Mouse (Mus musculus) lung, adult 2 months (tissue): Measurements from ENCODE around the gene Mipol1. TPM values are rescaled to one million over a fixed set of nuclear protein-coding genes. Genes with fewer than 3 reads are reported as not detected.

Experiments used
- DNase-seq: peaks from one replicate; pipeline ENCODE4 v3.0.0; 2022
- H3K4me1 ChIP-seq: fragments of 200-500 bp; 2 replicates; pipeline ENCODE4 v1.6.1; 2011; ENCODE audit warnings: low read length; ENCODE audit not compliant: control insufficient read depth, insufficient read depth
- H3K4me3 ChIP-seq: fragments of 200-500 bp; replicated peaks from 2 replicates; pipeline ENCODE3; 2011; ENCODE audit warnings: low read depth, mild to moderate bottlenecking, control low read depth, low read length; ENCODE audit errors: extremely low read depth
- CTCF ChIP-seq: fragments of 200-500 bp; IDR thresholded peaks from 2 replicates; pipeline ENCODE4 v1.5.1; 2011; ENCODE audit warnings: mild to moderate bottlenecking, low read length, control low read depth; ENCODE audit not compliant: insufficient read depth
- POLR2A ChIP-seq: fragments of 200-500 bp; IDR thresholded peaks from 2 replicates; pipeline ENCODE4 v1.6.1; 2011; ENCODE audit warnings: low read depth, mild to moderate bottlenecking, control low read depth, low read length, borderline replicate concordance; ENCODE audit errors: extremely low read depth
- WGBS: fragments of 180-500 bp; shearing (Covaris S2); methylation state at CpG from one replicate; pipeline ENCODE4 v1.1.7; 2018; 5-methylcytosine and 5-hydroxymethylcytosine counted together
- polyA plus RNA-seq: library from polyadenylated mRNA; depleted of rRNA; stranded (reverse); fragments of >200 nt; gene quantifications from 2 replicates; pipeline ENCODE4 v1.2.3, GENCODE M21; 2012

Gene Mipol1
- polyA plus RNA-seq, 1 experiment = 1.9 TPM

DNA sequence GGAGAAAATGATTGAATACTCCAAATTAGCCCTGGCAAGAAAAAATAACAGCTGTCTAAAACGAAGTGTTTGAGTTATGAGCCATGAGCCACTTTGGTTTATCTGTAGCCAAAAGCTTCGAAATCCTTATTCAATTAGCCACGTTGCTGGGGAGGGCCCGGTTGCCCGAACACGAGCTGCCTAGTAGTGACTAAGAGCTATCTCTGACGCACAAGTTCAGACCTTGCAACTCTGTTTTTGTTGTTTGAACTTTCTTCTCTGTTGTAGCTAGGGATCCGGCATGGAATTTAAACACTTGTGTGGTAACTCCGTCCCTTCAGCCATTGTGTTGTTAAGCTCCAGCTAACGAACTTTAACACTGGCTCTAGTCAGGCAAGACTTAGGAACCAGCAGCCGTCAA lies 278.7 kb downstream of the Mipol1 start:
- DNase-seq = no peak
- Histone ChIP-seq H3K4me1 (no peaks in the 10 kb centered on the region), H3K4me3 (no peak overlapping the region)
- 48% methylated on average over 11 of the region's 11 CpGs for WGBS
- TF ChIP-seq POLR2A = no peak
- TF ChIP-seq CTCF = no peak

DNA sequence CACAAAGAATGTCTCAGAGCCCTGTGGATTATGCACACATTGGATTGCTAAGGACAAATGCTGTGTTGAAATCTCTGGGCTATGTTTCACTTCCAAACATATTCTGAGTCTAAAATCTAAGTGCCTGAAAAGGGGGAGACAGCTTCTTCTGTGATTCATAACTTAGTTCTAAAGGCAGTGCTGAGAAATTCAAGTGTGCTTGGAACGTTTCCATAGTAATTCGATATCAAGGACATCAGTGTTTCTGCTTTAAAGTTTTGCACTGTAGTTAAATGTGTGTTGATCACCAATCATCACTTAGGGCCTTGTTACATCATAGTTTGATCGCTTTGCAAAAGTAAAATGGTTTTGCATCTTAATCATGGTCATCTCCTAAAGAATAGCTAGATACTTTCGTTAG lies 279.5 kb downstream of the Mipol1 start:
- DNase-seq = no peak
- Histone ChIP-seq H3K4me3 (no peak overlapping the region), H3K4me1 (no peaks in the 10 kb centered on the region)
- no peak for TF ChIP-seq POLR2A
- TF ChIP-seq CTCF = no peak
- WGBS = 53% methylated on average over 4 of the region's 4 CpGs

DNA sequence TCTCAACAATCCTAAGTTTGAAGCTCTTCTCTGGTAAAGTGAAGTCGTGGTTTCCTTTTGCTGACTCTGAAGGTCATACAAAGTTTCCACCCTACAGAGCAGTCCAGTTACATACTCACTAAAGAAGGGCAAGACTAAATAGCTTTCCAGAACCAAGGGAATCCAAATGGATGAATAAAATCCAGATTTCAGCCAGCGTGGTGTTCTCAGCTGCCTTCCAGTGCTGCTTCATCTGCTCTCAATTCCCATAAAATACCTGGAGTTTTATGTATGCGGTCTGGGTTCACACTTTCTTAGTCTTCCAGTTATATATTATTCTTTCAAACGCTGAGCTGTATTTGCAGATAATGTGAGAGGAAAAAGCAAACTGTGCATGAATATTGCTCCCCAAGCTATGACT lies 280.9 kb downstream of the Mipol1 start:
- no peaks in the 10 kb centered on the region for H3K4me1 ChIP-seq
- DNase-seq = no peak
- 83% methylated on average over 4 of the region's 4 CpGs for WGBS
- TF ChIP-seq CTCF (no peak), POLR2A (no peak)
- H3K4me3 ChIP-seq = no peak overlapping the region

GRCm38 (mm10) chr12:57511560-57511959 lies 281.3 kb downstream of the Mipol1 start:
- no peaks in the 10 kb centered on the region for H3K4me1 ChIP-seq
- no peak for TF ChIP-seq POLR2A
- TF ChIP-seq CTCF = no peak
- H3K4me3 ChIP-seq = no peak overlapping the region
- 71% methylated on average over 5 of the region's 5 CpGs for WGBS
- DNase-seq = no peak

- TF ChIP-seq CTCF = no peak
- TF ChIP-seq POLR2A = no peak
- no peak for DNase-seq
- H3K4me1 ChIP-seq = no peaks in the 10 kb centered on the region
- 37% methylated on average over 1 of the region's 1 CpGs for whole genome bisulfite sequencing
- no peak overlapping the region for H3K4me3 ChIP-seq
These were observed 284.3 kb downstream of the Mipol1 start for GRCm38 (mm10) chr12:57514552-57514951.

DNA sequence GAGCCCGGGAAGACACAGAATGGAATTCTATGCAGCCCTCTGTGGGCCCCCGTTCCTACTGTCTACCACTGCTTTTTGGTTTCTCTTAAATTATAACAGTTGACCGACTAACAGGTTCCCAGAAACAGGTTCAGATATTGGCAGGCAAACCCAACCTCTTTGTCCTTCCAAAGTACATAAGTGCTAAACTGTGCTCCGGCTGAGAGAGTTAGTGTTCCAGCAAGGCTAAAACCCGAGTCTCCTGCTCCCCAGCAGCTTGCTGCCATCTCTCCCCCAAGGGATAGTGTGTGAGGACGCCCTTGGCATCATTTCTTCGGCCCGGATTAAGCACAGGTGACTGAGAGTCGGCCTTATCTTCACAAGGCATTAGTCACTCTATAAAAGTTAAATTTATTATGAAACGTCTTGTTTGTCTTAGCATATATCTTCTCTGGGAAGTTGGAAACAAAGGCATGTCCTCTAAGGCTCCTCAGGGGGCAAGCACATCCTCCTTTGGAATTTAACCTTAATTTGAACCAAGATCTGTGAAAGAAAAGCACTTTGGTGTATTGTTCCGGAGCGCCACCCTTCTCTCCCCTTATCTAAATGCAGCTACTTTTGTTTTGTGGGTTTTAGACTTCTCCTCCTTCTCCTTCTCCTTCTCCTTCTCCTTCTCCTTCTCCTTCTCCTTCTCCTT lies 285.6 kb downstream of the Mipol1 start:
- Histone ChIP-seq H3K4me3 (no peak overlapping the region), H3K4me1 (no peaks in the 10 kb centered on the region)
- DNase-seq = no peak
- 46% methylated on average over 12 of the region's 12 CpGs for WGBS
- TF ChIP-seq POLR2A (no peak), CTCF (no peak)

DNA sequence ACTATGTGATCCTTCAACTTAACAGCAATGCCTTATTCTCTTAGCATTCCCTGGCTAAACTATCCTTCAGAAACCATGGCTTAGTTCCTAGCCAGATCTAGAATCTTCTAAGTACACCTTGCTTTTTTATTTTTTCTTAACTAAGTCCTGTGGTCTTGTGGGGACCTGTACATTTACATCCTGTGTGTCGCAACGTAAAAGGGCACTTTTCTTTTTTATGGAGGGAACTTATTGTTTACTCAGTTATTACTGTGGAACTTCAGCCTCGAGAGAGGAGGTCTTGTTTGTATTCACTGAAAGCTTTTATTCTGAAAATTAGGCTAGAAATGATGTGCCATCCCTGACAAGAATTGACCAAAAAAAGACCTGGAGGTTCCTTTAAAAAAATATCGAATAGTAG lies 298.1 kb downstream of the Mipol1 start:
- H3K4me3 ChIP-seq = no peak overlapping the region
- TF ChIP-seq CTCF (no peak), POLR2A (no peak)
- no peak for DNase-seq
- WGBS = 41% methylated on average over 4 of the region's 4 CpGs
- no peaks in the 10 kb centered on the region for H3K4me1 ChIP-seq

DNA sequence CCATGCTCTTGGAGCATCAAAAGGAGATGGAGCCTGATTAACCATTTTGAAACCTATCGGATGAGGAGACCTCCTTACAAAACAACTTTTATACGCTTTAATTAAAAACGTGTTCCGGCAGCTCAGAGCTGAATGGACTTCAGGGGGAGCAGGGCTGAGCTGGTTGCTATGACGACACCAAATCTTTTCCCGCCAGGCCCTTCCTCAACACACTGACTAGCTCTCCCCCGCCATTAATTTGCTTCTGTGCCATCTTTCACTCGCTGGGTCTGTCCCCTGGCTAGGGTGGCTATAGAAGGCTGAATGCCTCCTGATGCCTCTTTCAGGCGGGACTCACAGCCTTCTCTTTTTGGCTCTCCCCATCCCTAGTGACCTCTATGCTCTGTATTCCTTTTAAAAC lies 300.2 kb downstream of the Mipol1 start:
- 41% methylated on average over 9 of the region's 9 CpGs for WGBS
- no peak for DNase-seq
- Histone ChIP-seq H3K4me3 (no peak overlapping the region), H3K4me1 (no peaks in the 10 kb centered on the region)
- no peak for TF ChIP-seq CTCF
- no peak for TF ChIP-seq POLR2A

- Histone ChIP-seq H3K4me1 (peaks cover 3% of the 10 kb centered on the region; the same call in 1 of the 2 replicates), H3K4me3 (no peak overlapping the region)
- no peak for TF ChIP-seq POLR2A
- TF ChIP-seq CTCF = no peak
- peak; percentile 38 for DNase-seq
- WGBS = 2% methylated on average over 4 of the region's 6 CpGs
These were observed 304.3 kb downstream of the Mipol1 start for GRCm38 (mm10) chr12:57534517-57534878.

DNA sequence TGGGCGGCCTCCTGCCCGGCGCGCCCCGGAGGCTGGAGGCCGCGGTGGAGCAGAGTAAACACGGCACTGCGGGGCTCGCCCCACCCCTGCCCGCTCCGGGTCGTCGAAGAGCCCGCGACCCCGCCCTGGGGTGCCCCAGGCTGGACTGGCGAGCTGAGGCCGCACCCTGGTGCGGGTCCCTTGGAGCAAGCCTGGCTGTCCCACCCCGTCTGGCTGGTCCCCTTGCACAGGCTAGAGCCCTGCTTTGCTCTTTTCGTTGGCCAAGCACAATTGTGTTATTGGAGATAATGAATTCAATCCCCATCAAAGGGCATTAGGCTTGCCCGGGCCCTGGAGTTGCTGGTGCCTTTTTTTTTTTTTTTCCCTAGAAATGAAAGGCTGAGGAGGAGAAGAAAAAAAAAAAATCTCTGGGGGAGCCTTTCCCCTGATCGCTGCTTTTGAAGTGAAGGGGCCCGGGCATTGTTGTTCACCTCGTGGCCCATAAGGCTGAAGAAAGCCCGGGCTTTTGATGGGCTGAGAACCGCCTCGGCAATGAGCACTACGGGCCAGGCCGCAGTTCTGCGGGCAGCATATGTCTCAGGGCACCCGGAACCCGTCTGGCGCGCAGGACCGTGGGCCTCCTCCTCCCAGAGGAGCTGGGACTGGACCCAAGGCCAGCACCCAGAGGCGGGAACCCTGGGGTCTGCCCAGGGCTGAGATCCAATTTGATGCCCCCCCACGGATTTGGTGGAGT lies 304.8 kb downstream of the Mipol1 start:
- peak; percentile 66 for DNase-seq
- Histone ChIP-seq H3K4me3 (peak overlapping the region; percentile 6), H3K4me1 (peaks cover 3% of the 10 kb centered on the region; the same call in 1 of the 2 replicates)
- WGBS = 3% methylated on average over 34 of the region's 39 CpGs
- TF ChIP-seq POLR2A (0 out of 2 replicates have a peak, but pooled peaks have one; percentile 7), CTCF (no peak)
